Mouse (Mus musculus): Measurements from ENCODE around the gene Dnaaf2. TPM values are rescaled to one million over a fixed set of nuclear protein-coding genes. Genes with fewer than 3 reads are reported as not detected.
A peak's percentile ranks its signal among the peaks of the same experiment; 100 is the strongest.

Gene Dnaaf2
- polyA plus RNA-seq, 1 experiment from 2014 or later = 6.7 TPM

- H3K36me3 ChIP-seq (ENCODE audit: control insufficient read depth, insufficient read depth, low read length) = peaks cover 43% of the 10 kb centered on the region
- H3K27me3 ChIP-seq (ENCODE audit: control insufficient read depth, insufficient read depth, low read length) = no peaks in the 10 kb centered on the region
- H3K27ac ChIP-seq (replicated peaks in 1 of 2; ENCODE audit: control insufficient read depth in 1 of 2, insufficient read depth in 1 of 2, low read depth in 2 of 2, low read length in 2 of 2) = peak overlapping the region; percentile 89 to 90
- H3K4me1 ChIP-seq (ENCODE audit: control insufficient read depth in 2 of 2, insufficient read depth in 2 of 2, low read length in 2 of 2) = peaks cover 6 to 19% of the 10 kb centered on the region in 2 experiments
- 3% methylated on average over 79 of the region's 86 CpGs for WGBS
- peak; percentile 61 for ATAC-seq (ENCODE audit: insufficient number of reproducible peaks, insufficient read depth, low FRiP score, low read depth)
- H3K9me3 ChIP-seq (ENCODE audit: control insufficient read depth, low read length) = no peaks in the 10 kb centered on the region
- H3K9ac ChIP-seq (ENCODE audit: low read length) = peak overlapping the region; percentile 92
- peak overlapping the region; percentile 96 for H3K4me2 ChIP-seq (ENCODE audit: low read length)
- H3K4me3 ChIP-seq (ENCODE audit: control insufficient read depth in 1 of 2, insufficient read depth in 1 of 2, low read depth in 1 of 2, low read length in 2 of 2) = peak overlapping the region; percentile 93 to 95
Observed at GRCm38 (mm10) chr12:69184342-69185295, 13.6 kb downstream of the Dnaaf2 start.

DNA sequence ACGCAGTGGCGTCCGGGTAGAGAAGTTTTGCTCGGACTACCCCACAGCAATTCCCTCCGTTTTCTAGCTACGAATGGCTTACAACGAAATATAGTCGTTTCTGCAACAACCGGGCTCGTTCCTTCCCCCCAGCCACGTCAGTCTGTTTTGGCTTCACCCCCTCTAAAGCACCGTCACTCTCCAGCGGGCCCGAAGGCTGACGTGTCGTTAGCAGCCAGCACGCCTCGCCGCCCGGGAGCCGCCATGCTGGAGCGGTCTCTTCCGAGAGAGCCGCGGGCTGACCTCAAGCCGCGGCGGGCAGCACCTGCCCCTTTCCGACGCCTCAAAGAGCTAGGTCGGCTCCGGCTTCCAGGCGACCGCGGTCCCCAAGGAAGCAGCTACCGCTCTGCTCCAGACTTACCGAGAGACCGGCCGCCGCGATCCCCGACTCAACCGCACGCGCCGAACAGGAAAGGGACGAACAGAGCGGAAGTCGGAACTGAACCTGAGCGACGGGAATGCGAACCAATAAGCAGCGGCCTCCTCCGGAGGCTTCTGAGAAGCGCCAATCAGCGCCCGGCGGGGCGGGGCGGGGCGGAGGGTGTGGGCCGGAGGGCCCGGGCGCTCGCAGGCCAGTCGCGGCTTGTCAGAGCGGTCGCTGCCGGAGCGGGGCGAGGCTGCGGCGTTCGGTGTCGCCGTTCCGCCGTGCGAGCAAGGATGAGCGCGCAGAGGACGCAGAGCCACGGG, 14.5 kb downstream of the Dnaaf2 start, which contains the start of the genes Rpl36al and Mgat2:
TSS of gene Rpl36al (minus strand) at position 501 of the 726 bp plus-strand sequence.
TSS of gene Mgat2 (plus strand) at position 575 of the 726 bp plus-strand sequence.
- Histone ChIP-seq H3K4me3 (ENCODE audit: control insufficient read depth in 1 of 2, insufficient read depth in 1 of 2, low read depth in 1 of 2, low read length in 2 of 2) (peak within 1 kb of the TSS; percentile 93 to 95), H3K27me3 (ENCODE audit: control insufficient read depth, insufficient read depth, low read length) (no peaks in the 10 kb centered on the region), H3K27ac (replicated peaks in 1 of 2; ENCODE audit: control insufficient read depth in 1 of 2, insufficient read depth in 1 of 2, low read depth in 2 of 2, low read length in 2 of 2) (peak within 1 kb of the TSS; percentile 89 to 90), H3K9ac (ENCODE audit: low read length) (peak within 1 kb of the TSS; percentile 92), H3K4me2 (ENCODE audit: low read length) (peak within 1 kb of the TSS; percentile 96), H3K9me3 (ENCODE audit: control insufficient read depth, low read length) (no peaks in the 10 kb centered on the region), H3K4me1 (ENCODE audit: control insufficient read depth in 2 of 2, insufficient read depth in 2 of 2, low read length in 2 of 2) (peaks cover 6 to 19% of the 10 kb centered on the region in 2 experiments), H3K36me3 (ENCODE audit: control insufficient read depth, insufficient read depth, low read length) (peaks cover 35% of the 10 kb centered on the region)
- under 1% methylated on average over 84 of the region's 84 CpGs for WGBS
- ATAC-seq (ENCODE audit: insufficient number of reproducible peaks, insufficient read depth, low FRiP score, low read depth) = peak; percentile 96

GRCm38 (mm10) chr12:69181800-69182199, 16.4 kb downstream of the Dnaaf2 start:
- Histone ChIP-seq H3K9ac (ENCODE audit: low read length) (no peak overlapping the region), H3K4me3 (ENCODE audit: control insufficient read depth in 1 of 2, insufficient read depth in 1 of 2, low read depth in 1 of 2, low read length in 2 of 2) (no peak overlapping the region), H3K4me2 (ENCODE audit: low read length) (no peak overlapping the region), H3K4me1 (ENCODE audit: control insufficient read depth in 2 of 2, insufficient read depth in 2 of 2, low read length in 2 of 2) (peaks cover 6 to 14% of the 10 kb centered on the region in 2 experiments), H3K27ac (replicated peaks in 1 of 2; ENCODE audit: control insufficient read depth in 1 of 2, insufficient read depth in 1 of 2, low read depth in 2 of 2, low read length in 2 of 2) (no peak overlapping the region), H3K9me3 (ENCODE audit: control insufficient read depth, low read length) (no peaks in the 10 kb centered on the region), H3K36me3 (ENCODE audit: control insufficient read depth, insufficient read depth, low read length) (peaks cover 25% of the 10 kb centered on the region), H3K27me3 (ENCODE audit: control insufficient read depth, insufficient read depth, low read length) (no peaks in the 10 kb centered on the region)
- WGBS = 83% methylated on average over 4 of the region's 4 CpGs
- ATAC-seq (ENCODE audit: insufficient number of reproducible peaks, insufficient read depth, low FRiP score, low read depth) = no peak

GRCm38 (mm10) chr12:69179371-69179770, 18.9 kb downstream of the Dnaaf2 start:
- no peak overlapping the region for H3K9ac ChIP-seq (ENCODE audit: low read length)
- H3K36me3 ChIP-seq (ENCODE audit: control insufficient read depth, insufficient read depth, low read length) = peaks cover 35% of the 10 kb centered on the region
- no peak for ATAC-seq (ENCODE audit: insufficient number of reproducible peaks, insufficient read depth, low FRiP score, low read depth)
- H3K4me2 ChIP-seq (ENCODE audit: low read length) = no peak overlapping the region
- H3K27ac ChIP-seq (replicated peaks in 1 of 2; ENCODE audit: control insufficient read depth in 1 of 2, insufficient read depth in 1 of 2, low read depth in 2 of 2, low read length in 2 of 2) = no peak overlapping the region
- no peaks in the 10 kb centered on the region for H3K27me3 ChIP-seq (ENCODE audit: control insufficient read depth, insufficient read depth, low read length)
- H3K9me3 ChIP-seq (ENCODE audit: control insufficient read depth, low read length) = no peaks in the 10 kb centered on the region
- H3K4me3 ChIP-seq (ENCODE audit: control insufficient read depth in 1 of 2, insufficient read depth in 1 of 2, low read depth in 1 of 2, low read length in 2 of 2) = no peak overlapping the region
- no peaks in the 10 kb centered on the region for H3K4me1 ChIP-seq (ENCODE audit: control insufficient read depth in 2 of 2, insufficient read depth in 2 of 2, low read length in 2 of 2)
- 61% methylated on average over 12 of the region's 12 CpGs for WGBS

DNA sequence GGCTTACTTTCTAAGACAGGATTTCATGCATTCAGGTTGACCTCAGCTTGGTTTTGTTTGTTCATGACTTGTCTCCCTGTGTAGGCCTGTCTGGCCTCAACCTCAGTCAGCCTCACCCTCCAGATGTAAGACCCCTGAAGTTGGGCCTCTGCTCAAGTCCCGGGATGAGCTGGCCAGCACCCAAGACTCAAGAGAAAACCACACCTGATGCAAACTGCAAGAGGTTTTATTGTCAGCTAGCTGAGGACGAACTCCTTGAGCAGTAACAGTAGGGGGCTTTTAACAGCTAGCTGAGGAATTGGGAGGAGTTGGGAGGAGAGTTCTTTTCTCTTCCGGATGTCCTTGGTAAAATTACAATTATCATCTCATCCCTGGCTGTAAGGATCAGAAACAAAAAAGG, 20.7 kb downstream of the Dnaaf2 start:
- Histone ChIP-seq H3K9me3 (ENCODE audit: control insufficient read depth, low read length) (no peaks in the 10 kb centered on the region), H3K27me3 (ENCODE audit: control insufficient read depth, insufficient read depth, low read length) (no peaks in the 10 kb centered on the region), H3K4me1 (ENCODE audit: control insufficient read depth in 2 of 2, insufficient read depth in 2 of 2, low read length in 2 of 2) (no peaks in the 10 kb centered on the region), H3K27ac (replicated peaks in 1 of 2; ENCODE audit: control insufficient read depth in 1 of 2, insufficient read depth in 1 of 2, low read depth in 2 of 2, low read length in 2 of 2) (no peak overlapping the region), H3K36me3 (ENCODE audit: control insufficient read depth, insufficient read depth, low read length) (peaks cover 44% of the 10 kb centered on the region), H3K4me2 (ENCODE audit: low read length) (no peak overlapping the region), H3K4me3 (ENCODE audit: control insufficient read depth in 1 of 2, insufficient read depth in 1 of 2, low read depth in 1 of 2, low read length in 2 of 2) (no peak overlapping the region), H3K9ac (ENCODE audit: low read length) (no peak overlapping the region)
- ATAC-seq (ENCODE audit: insufficient number of reproducible peaks, insufficient read depth, low FRiP score, low read depth) = no peak
- WGBS = 90% methylated on average over 3 of the region's 3 CpGs

DNA sequence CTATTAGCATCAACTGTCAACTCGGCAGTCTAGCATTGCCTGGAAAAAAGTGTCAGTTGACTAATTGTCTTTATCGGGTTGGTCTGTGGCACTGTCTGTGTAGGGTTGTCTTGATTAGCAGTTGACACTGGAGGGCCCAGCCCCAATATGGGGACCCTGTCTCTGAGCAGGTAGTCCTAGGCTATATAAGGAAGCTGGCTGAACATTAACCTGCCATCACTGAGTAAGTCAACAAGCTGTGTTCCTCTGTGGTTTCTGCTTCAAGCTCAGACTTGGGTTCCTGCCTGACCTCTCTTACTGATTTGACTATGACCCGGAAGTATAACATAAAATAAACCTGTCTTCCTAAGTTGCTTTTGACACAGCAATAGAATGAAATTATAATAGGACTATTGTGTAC, 22.3 kb downstream of the Dnaaf2 start:
- no peak overlapping the region for H3K4me2 ChIP-seq (ENCODE audit: low read length)
- no peak overlapping the region for H3K27ac ChIP-seq (replicated peaks in 1 of 2; ENCODE audit: control insufficient read depth in 1 of 2, insufficient read depth in 1 of 2, low read depth in 2 of 2, low read length in 2 of 2)
- no peak overlapping the region for H3K9ac ChIP-seq (ENCODE audit: low read length)
- H3K9me3 ChIP-seq (ENCODE audit: control insufficient read depth, low read length) = no peaks in the 10 kb centered on the region
- ATAC-seq (ENCODE audit: insufficient number of reproducible peaks, insufficient read depth, low FRiP score, low read depth) = no peak
- no peak overlapping the region for H3K4me3 ChIP-seq (ENCODE audit: control insufficient read depth in 1 of 2, insufficient read depth in 1 of 2, low read depth in 1 of 2, low read length in 2 of 2)
- H3K4me1 ChIP-seq (ENCODE audit: control insufficient read depth in 2 of 2, insufficient read depth in 2 of 2, low read length in 2 of 2) = no peaks in the 10 kb centered on the region
- 89% methylated on average over 3 of the region's 3 CpGs for WGBS
- peaks cover 36% of the 10 kb centered on the region for H3K36me3 ChIP-seq (ENCODE audit: control insufficient read depth, insufficient read depth, low read length)
- no peaks in the 10 kb centered on the region for H3K27me3 ChIP-seq (ENCODE audit: control insufficient read depth, insufficient read depth, low read length)

DNA sequence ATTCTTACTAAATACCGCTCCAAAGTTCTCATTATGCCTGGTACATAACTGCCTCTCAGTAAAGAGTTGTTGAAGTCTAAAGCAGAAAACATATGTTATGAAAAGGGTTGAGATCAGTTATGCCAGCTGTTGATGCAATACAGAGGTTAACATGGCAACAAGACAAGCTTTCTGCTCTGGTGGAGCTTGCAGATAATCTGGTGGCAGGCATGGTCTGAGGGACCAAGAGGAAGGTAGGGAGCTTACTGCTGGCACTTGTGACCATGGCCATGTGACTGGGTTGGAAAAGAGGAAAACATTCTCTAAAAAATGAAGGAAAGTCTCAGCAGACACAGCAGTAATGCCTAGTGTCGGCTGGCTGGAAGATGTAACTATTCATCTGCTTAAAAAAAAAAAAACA, 26.9 kb downstream of the Dnaaf2 start:
- ATAC-seq (ENCODE audit: insufficient number of reproducible peaks, insufficient read depth, low FRiP score, low read depth) = no peak
- H3K9ac ChIP-seq (ENCODE audit: low read length) = no peak overlapping the region
- no peaks in the 10 kb centered on the region for H3K27me3 ChIP-seq (ENCODE audit: control insufficient read depth, insufficient read depth, low read length)
- WGBS = 89% methylated on average over 2 of the region's 2 CpGs
- no peaks in the 10 kb centered on the region for H3K9me3 ChIP-seq (ENCODE audit: control insufficient read depth, low read length)
- no peak overlapping the region for H3K4me2 ChIP-seq (ENCODE audit: low read length)
- H3K36me3 ChIP-seq (ENCODE audit: control insufficient read depth, insufficient read depth, low read length) = peaks cover 28% of the 10 kb centered on the region
- no peak overlapping the region for H3K4me3 ChIP-seq (ENCODE audit: control insufficient read depth in 1 of 2, insufficient read depth in 1 of 2, low read depth in 1 of 2, low read length in 2 of 2)
- H3K27ac ChIP-seq (replicated peaks in 1 of 2; ENCODE audit: control insufficient read depth in 1 of 2, insufficient read depth in 1 of 2, low read depth in 2 of 2, low read length in 2 of 2) = no peak overlapping the region
- peaks cover 0 to 10% of the 10 kb centered on the region in 2 experiments; a peak in 1 of 4 replicates for H3K4me1 ChIP-seq (ENCODE audit: control insufficient read depth in 2 of 2, insufficient read depth in 2 of 2, low read length in 2 of 2)

All from heart, embryonic 14.5 days (tissue).